Mouse (Mus musculus): ENCODE results near the gene Helz.
A peak's percentile ranks its signal among the peaks of the same experiment; 100 is the strongest.
"Not testable (repeated sequence)": the region's sequence is repeated elsewhere in the genome, so short reads cannot be mapped to it uniquely, and the experiment has no call there.

Gene Helz

DNA sequence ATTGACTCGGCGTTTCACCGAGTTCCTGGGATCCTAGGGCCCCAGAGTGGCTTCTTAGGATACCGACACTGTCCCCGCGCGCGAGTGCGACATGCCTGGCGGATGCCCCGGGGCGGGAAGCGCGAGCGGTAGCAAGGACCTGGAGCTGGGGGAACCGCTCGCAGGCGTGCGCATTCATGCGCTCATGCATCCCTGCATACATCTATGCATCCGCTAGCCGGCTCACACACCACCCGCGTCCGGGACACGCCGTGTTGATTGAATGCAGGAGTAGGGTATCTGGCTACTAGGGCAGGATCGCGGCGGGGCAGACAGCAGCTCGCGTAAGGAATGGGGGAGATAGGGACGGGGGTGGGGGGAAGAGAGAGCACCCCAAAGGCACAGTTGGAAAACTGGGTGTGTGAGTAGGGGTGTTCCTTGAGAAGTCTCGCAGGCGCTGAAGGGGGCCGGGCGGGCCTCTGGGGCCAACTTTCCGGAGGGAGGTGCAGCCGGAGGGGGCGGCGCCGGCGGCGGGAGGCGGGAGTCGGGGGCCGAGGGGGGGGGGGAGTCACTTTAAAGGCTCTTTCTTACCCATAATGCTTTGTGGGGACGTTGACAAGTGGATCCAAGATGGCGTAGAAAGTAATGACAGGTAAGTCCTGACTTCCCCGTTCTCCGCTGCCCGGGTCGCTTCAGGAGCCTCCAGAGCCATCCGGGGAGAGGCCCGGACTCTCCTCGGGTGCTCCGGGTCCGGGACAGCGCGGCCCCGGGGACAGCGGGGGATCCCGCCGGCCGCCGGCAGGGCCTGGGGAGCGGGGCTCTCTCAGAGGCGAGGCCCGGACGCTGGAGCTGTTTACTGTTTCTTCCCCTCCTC is at the start of gene Helz:
Helz (plus strand) TSS at position 580 of the 853 bp plus-strand sequence.
- peak; percentile 94 for DNase-seq (ENCODE audit: low read depth, low spot score)

DNA sequence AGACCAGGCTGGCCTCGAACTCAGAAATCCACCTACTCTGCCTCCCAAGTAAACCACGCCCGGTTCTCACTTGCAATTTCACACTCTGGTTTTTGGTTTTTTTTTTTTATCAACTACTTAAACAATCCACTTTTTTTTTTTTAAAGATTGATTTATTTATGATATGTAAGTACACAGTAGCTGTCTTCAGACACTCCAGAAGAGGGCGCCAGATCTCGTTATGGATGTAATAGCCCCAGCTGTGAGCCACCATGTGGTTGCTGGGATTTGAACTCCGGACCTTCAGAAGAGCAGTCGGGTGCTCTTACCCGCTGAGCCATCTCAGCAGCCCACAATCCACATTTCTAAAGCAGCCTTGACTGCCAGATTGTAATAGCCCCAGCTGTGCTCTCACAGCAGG is 44.9 kb upstream of the Helz start:
- DNase-seq (ENCODE audit: low read depth, low spot score) = no peak

DNA sequence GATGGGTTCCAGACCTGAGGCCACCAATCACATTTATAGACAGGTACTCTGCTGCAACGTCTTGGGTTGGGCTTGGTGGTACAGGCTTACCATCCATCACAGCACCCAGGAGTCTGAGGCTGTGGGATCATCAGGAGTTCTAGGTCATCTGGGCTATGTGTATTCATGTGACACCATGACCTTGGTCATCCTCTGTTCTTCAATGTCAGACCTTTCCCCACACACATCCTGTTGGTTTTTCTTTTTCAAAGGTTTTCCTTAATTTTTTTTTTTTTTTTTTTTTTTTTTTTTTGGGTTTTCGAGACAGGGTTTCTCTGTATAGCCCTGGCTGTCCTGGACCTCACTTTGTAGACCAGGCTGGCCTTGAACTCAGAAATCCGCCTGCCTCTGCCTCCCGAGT is 43.4 kb upstream of the Helz start:
- not testable (repeated sequence) for DNase-seq (ENCODE audit: low read depth, low spot score)

DNA sequence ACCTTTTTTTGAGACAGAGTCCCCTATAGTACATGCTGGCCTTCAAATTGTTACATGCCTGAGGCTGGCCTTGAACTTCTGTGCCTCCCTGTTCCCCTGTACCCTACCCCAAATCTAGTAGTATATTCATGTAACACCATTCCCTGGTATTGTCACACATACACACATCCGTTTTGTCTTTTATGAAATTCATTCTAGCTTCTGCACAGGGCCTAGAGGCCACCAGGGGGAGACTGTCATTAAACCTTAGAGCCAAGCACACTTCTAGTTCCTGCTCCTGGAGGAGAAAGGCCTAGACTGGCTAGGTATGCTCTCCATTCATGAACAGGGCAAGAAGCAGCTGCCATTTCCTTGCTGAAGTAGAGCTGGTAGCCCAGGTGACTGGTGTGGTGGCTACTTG is 41.5 kb upstream of the Helz start:
- peak; percentile 89 for DNase-seq (ENCODE audit: low read depth, low spot score)

DNA sequence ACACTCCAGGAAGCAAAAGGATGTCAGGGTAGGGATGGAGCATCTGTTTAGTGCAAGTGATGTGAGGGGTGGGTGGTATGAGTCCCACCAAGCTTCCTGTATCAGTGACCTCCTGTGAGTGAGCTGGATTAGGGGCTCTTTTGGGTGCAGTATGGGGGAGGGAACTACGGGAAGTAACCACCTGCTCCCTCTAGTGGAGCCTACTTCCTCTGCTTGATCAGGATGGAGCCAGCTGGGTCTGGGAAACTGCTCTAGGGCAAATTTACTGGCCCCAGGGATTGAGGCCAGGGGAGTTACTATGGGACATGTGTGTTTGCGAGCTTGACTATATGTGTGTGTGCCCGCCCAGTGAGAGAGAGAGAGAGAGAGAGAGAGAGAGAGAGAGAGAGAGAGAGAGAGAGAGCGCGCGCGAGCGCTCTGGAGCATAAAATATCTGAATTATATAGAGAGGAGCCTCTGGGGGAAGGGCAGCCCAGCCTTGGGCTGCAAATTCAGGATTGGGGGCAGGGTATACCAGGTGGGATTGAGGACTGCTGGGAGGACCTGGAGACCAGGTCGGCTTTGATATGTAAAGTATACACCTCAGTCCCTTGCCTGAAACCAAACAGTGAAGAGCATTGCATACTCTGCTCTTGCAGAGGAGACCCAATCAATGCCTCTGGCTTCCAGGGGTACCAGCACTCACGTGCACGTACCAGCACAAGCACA is 37.9 kb upstream of the Helz start:
- peak; percentile 76 for DNase-seq (ENCODE audit: low read depth, low spot score)

DNA sequence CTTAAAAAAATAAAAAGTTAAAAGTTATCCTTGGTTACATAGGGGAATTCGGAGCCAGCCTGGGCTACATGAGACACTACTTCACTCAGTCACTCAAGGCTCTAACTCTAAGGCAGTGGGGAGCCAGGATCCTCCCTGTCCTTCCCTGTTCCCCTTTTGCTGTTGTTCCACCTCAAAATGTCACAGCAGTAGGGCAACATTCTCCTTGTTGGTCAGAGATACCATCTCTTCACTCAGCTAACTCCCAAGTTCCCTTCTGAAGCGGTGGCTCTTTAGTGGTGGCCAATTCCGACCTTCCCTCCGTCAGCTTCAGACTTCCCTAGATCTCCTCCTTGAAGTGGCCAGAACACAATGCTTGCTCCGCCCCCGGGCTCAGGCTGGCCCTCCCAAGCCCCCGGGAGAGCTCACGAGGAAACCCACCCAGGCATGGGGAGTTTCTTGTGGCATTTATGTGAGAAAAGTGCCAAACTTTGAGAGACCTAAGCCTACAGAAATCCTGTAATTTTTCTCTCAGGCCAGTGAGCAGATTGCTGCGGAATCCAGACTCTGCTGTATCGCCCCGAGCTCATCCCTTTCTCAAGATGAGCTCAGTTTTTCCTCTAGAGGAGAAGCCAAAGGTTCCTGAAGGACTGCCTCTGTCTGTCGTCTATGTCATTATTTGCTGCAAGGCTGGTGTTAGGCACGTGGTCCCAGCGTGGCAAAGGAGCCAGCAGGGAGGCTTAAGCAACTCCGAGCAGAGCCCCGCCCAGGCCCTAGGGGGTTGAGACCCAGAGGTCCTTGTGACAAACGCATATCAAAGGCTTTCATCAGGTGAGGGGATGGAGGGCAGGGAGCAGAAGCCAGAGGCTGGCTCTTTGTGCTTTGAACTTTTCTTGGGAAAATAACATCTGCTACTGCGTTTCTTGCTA is 37.1 kb upstream of the Helz start:
- peak; percentile 78 for DNase-seq (ENCODE audit: low read depth, low spot score)

DNA sequence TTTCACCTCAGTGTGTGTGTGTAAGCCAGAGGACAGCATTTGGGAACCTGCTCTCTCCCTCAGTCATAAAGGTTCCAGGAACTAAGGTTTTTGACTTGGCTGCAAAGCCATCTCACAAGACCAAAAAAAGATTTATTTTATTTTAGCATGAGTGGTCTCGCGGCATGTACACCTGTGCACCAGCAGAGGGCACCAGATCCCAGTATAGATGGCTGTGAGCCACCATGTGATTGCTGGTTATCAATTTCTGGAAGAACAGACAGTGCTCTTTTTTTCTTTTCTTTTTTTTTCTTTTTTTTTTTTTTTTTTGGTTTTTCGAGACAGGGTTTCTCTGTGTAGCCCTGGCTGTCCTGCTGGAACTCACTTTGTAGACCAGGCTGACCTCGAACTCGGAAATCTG is 35.8 kb upstream of the Helz start:
- peak; percentile 81 for DNase-seq (ENCODE audit: low read depth, low spot score)

DNA sequence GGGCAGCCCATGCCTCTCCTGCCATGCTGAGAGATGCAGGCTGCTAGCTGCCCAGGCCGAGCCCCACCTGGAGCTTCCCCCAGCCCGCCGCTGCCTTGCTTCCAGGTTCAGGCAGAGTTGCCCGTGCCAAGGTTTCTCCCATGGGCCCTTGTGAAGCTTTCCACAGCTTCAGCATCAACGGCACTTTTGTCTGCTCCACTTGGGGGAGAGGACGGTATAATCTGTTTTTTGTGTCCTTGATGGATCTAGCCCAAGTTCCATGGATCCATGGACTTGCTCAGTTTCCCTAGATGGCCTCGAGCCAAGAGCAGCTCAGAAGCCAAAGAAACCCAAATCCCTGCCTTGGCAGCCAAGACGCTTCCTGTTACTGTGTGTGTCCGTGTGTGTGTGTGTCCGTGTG is 34.7 kb upstream of the Helz start:
- DNase-seq (ENCODE audit: low read depth, low spot score) = no peak

DNA sequence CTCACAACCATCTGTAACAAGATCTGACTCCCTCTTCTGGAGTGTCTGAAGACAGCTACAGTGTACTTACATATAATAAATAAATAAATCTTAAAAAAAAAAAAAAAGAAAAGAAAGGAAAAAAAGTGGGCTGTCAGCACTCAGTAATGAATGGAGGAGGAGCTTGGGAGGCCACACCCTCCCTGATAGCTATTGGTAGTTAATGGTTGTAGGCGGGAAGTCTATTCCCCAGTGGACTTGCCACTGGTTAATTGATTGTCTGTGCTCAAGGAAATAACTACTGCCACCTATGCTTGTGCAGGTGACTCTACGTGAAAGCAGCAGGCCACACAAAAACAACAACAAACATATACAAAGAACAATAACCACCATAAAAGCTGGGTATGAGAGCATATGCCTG is 31.3 kb upstream of the Helz start:
- DNase-seq (ENCODE audit: low read depth, low spot score) = peak; percentile 69

DNA sequence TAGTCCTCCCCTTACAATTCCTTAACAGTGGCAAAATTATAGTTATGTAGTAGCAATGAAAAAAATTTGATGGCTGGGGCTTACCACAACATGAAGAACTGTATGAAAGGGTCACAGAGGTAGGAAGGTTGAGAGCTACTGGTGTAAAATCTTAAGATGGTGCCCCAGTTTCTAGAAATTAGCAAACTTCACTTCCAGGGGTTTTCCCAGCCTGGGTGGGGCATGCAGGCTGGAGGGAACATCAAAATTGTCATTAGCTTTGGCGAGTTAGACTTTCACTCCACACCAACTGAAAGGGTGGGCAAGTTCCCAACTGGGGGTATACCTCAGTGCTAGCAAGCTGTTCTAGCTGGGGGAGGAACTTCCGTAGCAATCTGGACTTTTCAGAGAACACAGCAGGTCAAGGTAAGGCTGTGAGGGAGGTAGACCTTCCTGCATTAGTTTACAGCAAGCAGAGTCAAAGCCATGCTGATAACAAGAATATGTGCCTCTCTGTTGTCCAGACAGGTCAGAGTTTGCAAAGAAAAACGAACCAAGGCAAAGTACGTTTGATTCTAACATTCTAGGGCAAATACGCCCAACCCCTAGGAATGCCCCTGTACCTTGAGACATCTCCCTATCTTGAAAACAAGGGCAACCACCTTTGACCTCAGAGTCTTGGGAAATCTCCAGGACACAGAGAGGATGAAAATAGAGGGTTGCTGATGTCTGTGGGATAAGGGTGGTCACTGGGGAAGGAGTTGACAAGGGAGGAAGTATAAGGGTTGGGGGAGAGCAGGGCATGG is 28.9 kb upstream of the Helz start:
- no peak for DNase-seq (ENCODE audit: low read depth, low spot score)

DNA sequence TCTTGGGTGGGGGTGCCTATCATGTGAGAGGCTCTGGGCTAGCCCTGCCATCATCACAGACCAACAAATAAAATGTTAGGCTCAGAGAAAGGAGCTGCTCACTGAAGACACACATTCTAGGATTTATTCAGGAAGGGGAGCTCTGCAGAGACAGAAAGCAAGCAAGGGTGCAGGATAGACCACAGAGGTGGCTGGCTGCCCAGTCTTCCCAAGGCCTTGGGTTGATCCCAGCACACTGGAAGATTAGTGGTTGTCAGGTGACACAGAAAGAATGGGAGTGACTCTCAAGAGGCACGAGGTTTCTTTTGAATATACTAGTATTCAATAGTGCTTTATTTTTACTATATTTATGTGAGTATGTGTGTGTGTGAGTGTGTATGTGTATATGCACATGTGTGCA is 26.6 kb upstream of the Helz start:
- DNase-seq (ENCODE audit: low read depth, low spot score) = no peak

DNA sequence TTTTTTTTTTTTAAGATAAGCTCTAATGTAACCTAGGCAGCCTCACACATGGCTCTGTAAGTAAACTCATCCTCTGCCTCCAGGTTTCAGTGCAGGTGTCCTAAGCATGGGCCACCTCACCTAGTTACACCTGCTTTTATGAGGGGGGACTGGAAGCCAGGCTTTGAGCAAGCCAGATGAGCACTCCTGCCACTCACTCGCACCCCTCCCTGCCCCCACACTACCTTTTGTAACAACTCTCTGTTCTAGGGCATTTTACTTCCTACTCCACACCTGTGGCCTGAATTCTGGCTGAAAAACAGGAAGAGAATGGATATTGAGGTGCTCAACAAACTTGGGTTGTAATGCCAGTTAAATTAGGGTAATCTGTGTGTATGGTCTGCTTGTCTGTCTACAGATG is 22.8 kb upstream of the Helz start:
- DNase-seq (ENCODE audit: low read depth, low spot score) = no peak

DNA sequence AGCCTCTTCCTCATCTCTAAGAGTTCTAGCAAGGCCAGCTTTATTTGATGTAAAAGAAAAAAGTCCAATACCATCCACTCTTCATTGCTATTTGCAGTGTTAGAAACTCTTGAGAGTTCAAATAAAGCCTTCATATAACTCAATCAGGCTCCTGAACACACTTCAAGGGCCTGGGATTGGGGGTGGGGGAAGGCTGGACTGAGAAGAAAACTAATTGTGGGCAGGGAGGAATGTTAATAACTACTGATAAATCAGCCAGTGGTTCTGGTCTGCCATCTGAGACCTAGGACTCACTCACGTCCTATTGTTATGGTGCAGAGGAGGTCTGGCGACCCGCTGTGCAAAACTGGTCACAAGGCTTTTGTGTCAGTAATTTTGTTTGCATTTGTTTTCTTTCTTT is 20.1 kb upstream of the Helz start:
- DNase-seq (ENCODE audit: low read depth, low spot score) = peak; percentile 64

DNA sequence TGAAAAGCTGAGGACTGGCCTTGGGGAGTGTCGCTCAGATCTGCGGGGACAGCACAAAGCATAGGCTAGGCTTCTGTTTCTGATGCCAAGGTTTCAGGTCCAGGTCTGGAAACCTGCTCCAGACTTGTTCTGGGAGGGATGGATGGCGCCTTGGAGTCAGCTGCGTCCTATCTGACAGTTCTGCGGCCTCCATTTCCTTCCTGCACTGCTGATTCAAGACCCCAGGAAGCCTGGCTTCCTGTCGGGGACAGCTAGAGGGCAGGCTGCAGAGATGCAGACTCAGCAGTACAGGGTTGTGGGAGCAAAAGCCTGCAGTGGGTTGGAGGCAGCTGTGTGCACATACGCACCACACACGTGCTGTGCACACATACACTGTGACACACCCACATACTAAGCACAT is 18.4 kb upstream of the Helz start:
- peak; percentile 52 for DNase-seq (ENCODE audit: low read depth, low spot score)

DNA sequence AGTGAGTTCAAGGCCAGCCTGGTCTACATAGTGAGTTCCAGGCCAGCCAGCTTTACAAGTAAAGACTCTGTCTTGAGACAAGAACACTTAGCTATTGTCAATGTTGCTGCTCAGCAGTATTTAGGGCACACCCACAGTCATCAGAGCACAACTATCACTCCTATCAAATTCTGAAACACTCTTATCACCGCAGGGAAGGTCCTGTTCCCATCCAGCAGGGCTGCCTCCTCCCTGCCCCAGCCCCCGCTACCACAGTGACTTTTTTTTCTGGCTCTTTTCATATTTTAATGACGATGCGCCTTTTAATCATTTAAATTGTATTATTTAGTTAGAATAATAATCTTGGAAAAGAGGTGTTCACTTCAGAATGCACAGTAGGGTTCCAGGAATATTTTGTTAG is 16.3 kb upstream of the Helz start:
- peak; percentile 55 for DNase-seq (ENCODE audit: low read depth, low spot score)

DNA sequence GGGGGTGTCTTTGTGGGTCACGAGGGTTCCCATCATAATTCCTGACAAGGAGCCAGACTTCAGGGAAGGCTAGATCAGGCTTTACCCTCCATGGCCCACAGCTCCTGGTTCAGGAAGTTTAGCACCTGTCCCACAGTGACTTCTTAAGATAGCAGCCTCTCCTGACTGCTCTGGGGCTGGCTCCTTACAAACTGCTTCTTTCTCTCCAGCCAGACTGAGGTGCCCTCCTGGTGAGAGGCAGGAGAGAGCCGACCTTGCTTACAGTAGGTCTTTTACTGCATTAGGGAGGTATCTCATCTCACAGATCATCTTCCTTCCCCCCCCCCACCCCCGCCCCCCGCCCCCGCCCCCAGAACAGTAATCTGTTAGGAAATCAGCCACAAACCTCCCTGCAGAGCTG is 15.5 kb upstream of the Helz start:
- DNase-seq (ENCODE audit: low read depth, low spot score) = peak; percentile 85

DNA sequence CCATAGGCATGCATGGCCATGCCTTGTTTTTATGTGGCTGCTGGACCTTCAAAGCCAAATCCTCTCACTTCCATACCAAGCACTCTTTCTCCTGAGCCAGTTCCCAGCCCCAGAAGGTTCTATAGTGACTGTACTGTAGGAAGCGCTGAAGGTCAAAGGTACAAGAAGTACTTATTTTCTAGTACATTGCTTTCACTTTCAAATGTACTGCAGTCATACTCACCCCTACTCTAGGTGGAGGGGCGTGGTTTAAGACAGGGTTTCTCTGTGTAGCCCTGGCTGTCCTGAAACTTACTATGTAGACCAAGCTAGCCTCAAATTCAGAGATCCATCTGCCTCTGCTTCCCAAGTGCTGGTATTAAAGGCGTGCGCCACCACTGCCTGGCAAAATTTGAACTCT is 8.7 kb upstream of the Helz start:
- peak; percentile 91 for DNase-seq (ENCODE audit: low read depth, low spot score)

DNA sequence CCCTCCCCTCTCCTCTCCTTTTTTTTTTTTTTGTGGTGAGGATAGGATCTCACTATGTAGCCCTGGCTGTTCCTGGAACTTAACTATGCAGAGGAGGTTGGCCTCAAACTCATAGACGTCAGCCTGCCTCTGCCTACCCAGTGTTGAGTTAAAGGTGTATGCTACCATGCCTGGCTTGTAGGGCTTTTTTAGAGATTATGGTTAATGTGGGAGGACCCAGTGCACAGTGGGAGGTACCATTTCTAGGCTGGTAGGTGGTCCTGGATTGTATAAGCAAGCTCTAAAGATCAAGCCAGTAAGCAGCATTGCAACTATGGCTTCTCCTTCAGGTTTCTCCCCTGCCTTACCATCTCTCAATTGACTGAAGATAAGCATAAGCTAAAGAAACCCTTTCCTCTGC is 7.4 kb upstream of the Helz start:
- DNase-seq (ENCODE audit: low read depth, low spot score) = peak; percentile 59

DNA sequence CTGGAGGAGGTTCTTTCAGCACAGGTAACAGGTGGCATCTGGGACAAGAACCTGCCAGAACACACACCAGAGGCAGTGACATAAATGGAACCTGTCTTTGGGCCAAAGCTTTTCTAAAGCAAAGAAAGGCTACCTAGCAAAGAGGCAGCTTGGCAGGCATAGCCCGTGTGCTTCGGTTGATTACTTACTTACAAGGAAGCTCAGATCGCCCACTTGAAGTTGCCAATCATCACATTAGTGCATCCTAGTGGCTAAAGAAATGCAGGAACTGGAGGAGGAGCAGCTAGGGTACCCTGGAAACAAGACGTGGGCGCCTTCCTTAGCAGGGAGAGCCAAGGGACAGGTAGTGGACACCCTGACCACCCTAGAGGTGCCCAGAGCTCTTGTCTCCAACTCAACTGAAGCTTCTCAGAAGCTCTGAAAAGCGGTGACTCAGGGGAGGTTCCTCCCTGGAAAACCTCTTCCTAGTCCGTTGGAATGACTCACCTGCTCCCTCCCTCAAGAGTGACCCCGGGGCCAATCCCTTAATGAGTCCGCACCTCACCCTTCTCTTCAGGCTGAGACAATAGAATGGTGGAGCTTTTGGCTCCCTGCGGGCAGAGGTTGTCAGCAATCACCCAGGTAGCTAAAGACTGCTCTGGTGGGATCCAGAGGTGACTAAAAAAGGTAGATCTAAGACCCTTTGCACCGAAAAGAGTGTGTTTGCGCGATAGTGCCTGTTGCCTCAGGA is 1.8 kb upstream of the Helz start:
- DNase-seq (ENCODE audit: low read depth, low spot score) = peak; percentile 76

DNA sequence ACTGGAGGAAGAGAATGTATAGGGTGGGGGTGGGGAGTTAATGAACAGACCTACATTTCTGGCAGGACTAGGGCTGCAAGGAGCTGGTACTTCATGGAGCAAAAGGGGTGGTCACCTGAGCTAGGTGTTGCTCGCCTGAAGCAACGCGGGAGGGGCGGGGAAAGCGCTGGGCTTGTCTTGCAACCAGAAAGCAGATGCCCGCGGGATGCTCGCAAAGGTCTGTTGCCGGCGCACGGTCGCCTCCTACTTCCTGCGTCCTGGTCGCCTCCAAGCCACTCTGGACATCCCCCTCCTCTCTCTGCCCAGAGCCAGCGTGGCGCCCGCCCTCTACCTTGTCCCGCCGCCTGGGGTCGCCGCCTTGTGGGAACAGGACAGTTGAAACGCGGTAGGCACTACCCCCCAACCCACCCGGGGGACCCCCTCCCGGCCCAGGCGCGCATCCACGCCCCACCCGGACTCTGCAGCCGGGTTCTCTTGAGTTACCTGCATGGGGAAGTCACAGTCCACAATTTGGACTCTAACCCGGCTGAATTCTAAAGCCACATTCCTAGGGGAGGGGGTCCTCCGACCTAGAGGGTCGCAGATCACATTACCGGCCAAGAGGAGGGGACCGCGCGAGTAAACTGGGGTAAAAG is 946 bp upstream of the Helz start:
- DNase-seq (ENCODE audit: low read depth, low spot score) = peak; percentile 90

Measured in R1 (cell line).